Mouse (Mus musculus): ENCODE measurements around the gene Trpm1.

DNA sequence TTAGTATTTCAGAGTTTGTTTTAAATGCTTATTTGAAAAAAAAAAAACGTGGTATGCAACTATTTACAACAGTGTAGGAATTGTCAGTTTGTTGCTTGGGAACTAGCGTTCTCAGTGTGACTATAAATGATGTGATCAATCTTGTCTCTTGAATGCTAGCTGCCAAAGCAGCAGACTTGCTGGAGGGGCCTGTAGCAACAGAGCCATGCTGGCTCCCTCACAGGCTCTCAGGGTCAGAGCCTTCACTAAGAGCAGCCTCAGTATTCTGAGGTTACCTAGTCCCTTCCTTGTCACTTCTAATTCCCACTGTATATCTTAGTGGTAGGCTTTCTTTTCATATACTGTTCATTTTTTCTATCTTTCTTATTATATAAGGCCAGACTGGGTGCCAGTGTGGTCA, 157.1 kb downstream of the Trpm1 start:
- TF ChIP-seq CTCF (IDR thresholded peaks at IDR 0.05; ENCODE audit: borderline replicate concordance, insufficient read depth, low read length) (no peak), POLR2A (IDR thresholded peaks at IDR 0.05; ENCODE audit: low read depth, low read length) (no peak)
